ENCODE assay signal across 10 mouse cellular contexts in the genomic region with DNA sequence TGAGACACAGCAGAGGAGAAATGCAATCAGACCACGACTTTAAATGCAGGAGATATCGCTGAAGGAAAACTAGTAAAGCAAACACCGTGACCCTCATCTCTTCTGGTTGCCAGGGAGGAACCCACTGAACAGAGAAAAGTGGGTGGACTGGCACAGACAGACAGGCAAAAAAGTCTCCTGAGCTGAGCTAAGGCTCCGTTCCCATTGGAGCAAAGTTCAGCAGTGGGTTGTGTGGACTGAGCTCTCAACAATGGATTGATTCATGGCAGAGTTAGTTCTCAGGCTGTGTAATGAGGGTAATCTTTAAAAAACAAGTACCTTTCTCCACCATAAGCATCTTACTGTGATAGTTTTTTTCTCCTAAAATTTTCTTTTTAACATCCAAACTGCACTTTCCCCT.
A peak's percentile ranks its signal among the peaks of the same experiment; 100 is the strongest.
DNase-seq lines count a peak whose midpoint lies in the region; TF ChIP-seq lines count a peak whose summit lies in the region.
"Had no signal": no experiment of that assay in that cellular context is flagged by ENCODE, and none has a peak within 500 bp of the region (broad histone marks: within the 10 kb centered on the region; RNA-seq: fewer than 3 reads in every experiment).

No protein-coding gene starts in this region.

- TF ChIP-seq CTCF in heart, adult 2 months (IDR thresholded peaks at IDR 0.05): no peak

- no peaks in the 10 kb centered on the region for H3K27me3 ChIP-seq in heart, adult 2 months (ENCODE audit: control insufficient read depth, insufficient read depth, low read length)
- H3K27me3 ChIP-seq: heart, embryonic 13.5 days had no signal

- peak overlapping the region; percentile 36 for H3K27ac ChIP-seq in heart, adult 2 months
- peak overlapping the region; percentile 94 for H3K27ac ChIP-seq in brown adipose tissue, adult 24 weeks (replicated peaks; ENCODE audit: low read depth, low read length)
- H3K27ac ChIP-seq: embryonic facial prominence, embryonic 10.5 days; heart, embryonic 13.5 days had no signal

- H3K9ac ChIP-seq in heart, adult 2 months (ENCODE audit: low read depth, low read length): no peak overlapping the region
- H3K9ac ChIP-seq: heart, embryonic 13.5 days had no signal

- 76% methylated on average over 4 of the region's 4 CpGs for WGBS in heart, adult 2 months

- TF ChIP-seq POLR2A in heart, adult 2 months (IDR thresholded peaks at IDR 0.05; ENCODE audit: insufficient read depth, low read depth, low read length): no peak

- intact Hi-C loops in heart, adult 2 months (cut with DNase I): no loop called here
- intact Hi-C loops in heart, postnatal 25 days (cut with DNase I): loop anchor here (10.0 kb wide), 1 partner anchor 283 kb away; no protein-coding TSS in a partner anchor
- intact Hi-C loops in left cerebral cortex, postnatal 14 days (cut with DNase I): no loop called here

- DNase-seq in heart, adult 2 months: no peak
- DNase-seq in heart, postnatal 25 days (ENCODE audit: low spot score): no peak
- DNase-seq in left cerebral cortex, postnatal 14 days (ENCODE audit: low spot score in 2 of 2): peak; percentile 6 to 13
- no peak for DNase-seq in left cerebral cortex, adult 11 months (ENCODE audit: low spot score)
- DNase-seq in adipocyte (ENCODE audit: low spot score): peak; percentile 39
- no peak for DNase-seq in cerebellum, adult 8-10 months
- DNase-seq: heart, postnatal 4 days had no signal

- H3K4me1 ChIP-seq in heart, adult 2 months (ENCODE audit: control insufficient read depth, insufficient read depth, low read length): peaks cover under 1% of the 10 kb centered on the region; the same call in 1 of the 2 replicates
- no peaks in the 10 kb centered on the region; the same call in 1 of the 2 replicates for H3K4me1 ChIP-seq in brown adipose tissue, adult 24 weeks (ENCODE audit: control insufficient read depth, insufficient read depth, insufficient read length, low read length)
- H3K4me1 ChIP-seq: embryonic facial prominence, embryonic 10.5 days; heart, embryonic 13.5 days had no signal

- no peak overlapping the region for H3K4me3 ChIP-seq in heart, adult 2 months
- H3K4me3 ChIP-seq in brown adipose tissue, adult 24 weeks (ENCODE audit: insufficient read depth, low read depth, low read length): no peak overlapping the region
- H3K4me3 ChIP-seq: embryonic facial prominence, embryonic 10.5 days; heart, embryonic 13.5 days had no signal

- H3K79me2 ChIP-seq in heart, adult 2 months (replicated peaks; ENCODE audit: control insufficient read depth, insufficient read depth, low read length): no peaks in the 10 kb centered on the region

- no peak for TF ChIP-seq EP300 in heart, adult 2 months (IDR thresholded peaks at IDR 0.05; ENCODE audit: insufficient read depth, low read depth, low read length)

- no peaks in the 10 kb centered on the region for H3K36me3 ChIP-seq in heart, adult 2 months (ENCODE audit: control insufficient read depth, insufficient read depth, low read length)
- H3K36me3 ChIP-seq: embryonic facial prominence, embryonic 10.5 days; heart, embryonic 13.5 days had no signal

Comparison
In these comparisons a context has a peak if more than half of its experiments do, and no peak if none do; other contexts are left out.
1. DNase-seq: peak in left cerebral cortex, postnatal 14 days (2 of 2) and adipocyte (single experiment); none in heart, adult 2 months (0 of 2), heart, postnatal 25 days (single experiment), left cerebral cortex, adult 11 months (single experiment) and cerebellum, adult 8-10 months (single experiment).